Mouse (Mus musculus) CH12.LX (cell line): Measurements from ENCODE around the gene Lrrc49. TPM values are rescaled to one million over a fixed set of nuclear protein-coding genes. Genes with fewer than 3 reads are reported as not detected.

ENCODE experiments used
- DNase-seq: peaks from one replicate; pipeline ENCODE4 v3.0.0-alpha.2; 2013; ENCODE audit errors: extremely low read depth
- H3K27ac ChIP-seq: 2 replicates; pipeline ENCODE4 v1.5.1; 2012; ENCODE audit warnings: low read depth, mild to moderate bottlenecking, control low read depth, moderate library complexity; ENCODE audit not compliant: insufficient read depth
- H3K27me3 ChIP-seq: replicated peaks from 2 replicates; pipeline ENCODE3; 2012; ENCODE audit warnings: inconsistent platforms
- H3K36me3 ChIP-seq, 2 experiments: replicated peaks in 1 of 2; 2 replicates each; pipeline versions ENCODE3 to v1.6.1; 2012; ENCODE audit warnings: inconsistent platforms in 1 of 2, low read length in 1 of 2, mild to moderate bottlenecking in 1 of 2, mixed read lengths in 1 of 2, moderate library complexity in 1 of 2; ENCODE audit not compliant: control insufficient read depth in 1 of 2, insufficient read depth in 1 of 2
- H3K4me1 ChIP-seq, 2 experiments: 2 replicates each; pipeline ENCODE4 v1.6.1; 2012; ENCODE audit warnings: inconsistent platforms in 1 of 2, moderate library complexity in 1 of 2; ENCODE audit not compliant: insufficient read depth in 2 of 2, control insufficient read depth in 1 of 2
- H3K4me2 ChIP-seq: 2 replicates; pipeline ENCODE4 v1.6.1; 2012; ENCODE audit warnings: low read depth, mild to moderate bottlenecking, control low read depth; ENCODE audit not compliant: poor library complexity, insufficient read depth, severe bottlenecking
- H3K4me3 ChIP-seq, 3 experiments: fragments of 150-350 bp in 1 of 3; sonication (generic) in 1 of 3; replicated peaks in 1 of 3; 2 replicates each; pipeline versions ENCODE3 to v1.5.1; 2011 to 2012; ENCODE audit warnings: low read depth in 2 of 3, low read length in 2 of 3, mild to moderate bottlenecking in 2 of 3, moderate library complexity in 2 of 3, control low read depth in 1 of 3, improper control_type of control experiment in 1 of 3, inconsistent platforms in 1 of 3, mixed read lengths in 1 of 3; ENCODE audit not compliant: poor library complexity in 1 of 3
- H3K79me2 ChIP-seq: replicated peaks from 2 replicates; pipeline ENCODE4 v1.6.1; 2012; ENCODE audit warnings: mild to moderate bottlenecking, moderate library complexity; ENCODE audit not compliant: control insufficient read depth, poor library complexity, insufficient read depth, severe bottlenecking; ENCODE audit errors: extremely low read depth
- H3K9ac ChIP-seq: 2 replicates; pipeline ENCODE4 v1.6.1; 2012; ENCODE audit warnings: low read depth, mild to moderate bottlenecking, control low read depth, moderate library complexity; ENCODE audit not compliant: insufficient read depth
- H3K9me3 ChIP-seq: replicated peaks from 2 replicates; pipeline ENCODE3; 2012; ENCODE audit warnings: low read length, inconsistent platforms, mixed read lengths
- BHLHE40 ChIP-seq: IDR thresholded peaks from 2 replicates; pipeline ENCODE4 v1.6.1; 2011; ENCODE audit warnings: mild to moderate bottlenecking, low read depth, low read length, improper control_type of control experiment
- E2F4 ChIP-seq: IDR thresholded peaks from 2 replicates; pipeline ENCODE4 v1.6.1; 2011; ENCODE audit warnings: low read depth, low read length, improper control_type of control experiment; ENCODE audit not compliant: insufficient replicate concordance
- EP300 ChIP-seq: IDR thresholded peaks from 2 replicates; pipeline ENCODE4 v1.6.1; 2011; ENCODE audit warnings: low read length, improper control_type of control experiment
- HCFC1 ChIP-seq: IDR thresholded peaks from 2 replicates; pipeline ENCODE4 v1.6.1; 2012; ENCODE audit warnings: low read depth, mild to moderate bottlenecking, inconsistent platforms, low read length, improper control_type of control experiment
- JUND ChIP-seq: conservative IDR thresholded peaks from 2 replicates; pipeline ENCODE4 v1.6.1; 2011; ENCODE audit warnings: low read depth, low read length, improper control_type of control experiment
- MAX ChIP-seq: IDR thresholded peaks from 2 replicates; pipeline ENCODE4 v1.6.1; 2011; ENCODE audit warnings: low read length, improper control_type of control experiment
- MAZ ChIP-seq: IDR thresholded peaks from 2 replicates; pipeline ENCODE4 v1.6.1; 2012; ENCODE audit warnings: low read depth, mild to moderate bottlenecking, inconsistent platforms, low read length, improper control_type of control experiment, moderate library complexity
- MXI1 ChIP-seq: IDR thresholded peaks from 2 replicates; pipeline ENCODE4 v1.6.1; 2011; ENCODE audit warnings: mild to moderate bottlenecking, low read depth, low read length, improper control_type of control experiment
- PAX5 ChIP-seq: IDR thresholded peaks from 2 replicates; pipeline ENCODE4 v1.6.1; 2012; ENCODE audit warnings: low read length, inconsistent platforms, mixed read lengths
- RAD21 ChIP-seq: IDR thresholded peaks from 2 replicates; pipeline ENCODE4 v1.6.1; 2011; ENCODE audit warnings: low read depth, mild to moderate bottlenecking, low read length, improper control_type of control experiment, moderate library complexity
- SIN3A ChIP-seq: IDR thresholded peaks from 2 replicates; pipeline ENCODE4 v1.6.1; 2012; ENCODE audit warnings: low read length, improper control_type of control experiment, inconsistent platforms
- TBP ChIP-seq: conservative IDR thresholded peaks from 2 replicates; pipeline ENCODE4 v1.6.1; 2011; ENCODE audit warnings: low read depth, low read length, improper control_type of control experiment
- UBTF ChIP-seq: IDR thresholded peaks from 2 replicates; pipeline ENCODE4 v1.6.1; 2012; ENCODE audit warnings: low read depth, mild to moderate bottlenecking, inconsistent platforms, low read length, improper control_type of control experiment, moderate library complexity
- ZMIZ1 ChIP-seq: IDR thresholded peaks from 2 replicates; pipeline ENCODE4 v1.6.1; 2012; ENCODE audit warnings: low read depth, mild to moderate bottlenecking, inconsistent platforms, low read length, improper control_type of control experiment
- dilution Hi-C: fragments of 300-500 bp; cut with MboI; formaldehyde crosslinking; loops from 2 replicates; pipeline ENCODE4 v1.14.3; 2020; ENCODE audit warnings: low sequenced_read_pairs; ENCODE audit not compliant: extremely low pct_unique_long_range_greater_than_20kb, extremely low pct_ligation_motif_present
- in situ Hi-C: fragments of 300-500 bp; cut with MboI; formaldehyde crosslinking; loops from 3 replicates; pipeline ENCODE4 v1.14.3; 2019; ENCODE audit warnings: low sequenced_read_pairs, low pct_ligation_motif_present, low pct_unique_long_range_greater_than_20kb, mixed read lengths
- polyA plus RNA-seq: library from polyadenylated mRNA; unstranded; fragments of >175 nt; gene quantifications from 2 replicates; pipeline ENCODE4 v1.2.1, GENCODE M21; 2012; ENCODE audit warnings: low read depth; ENCODE audit not compliant: insufficient read length
- total RNA-seq, 2 experiments: library from RNA; depleted of rRNA; stranded (reverse); fragments of 300-350 nt in 1 of 2; fragments of >200 nt in 1 of 2; gene quantifications; 2 replicates each; pipeline ENCODE4 v1.2.3; 2012 to 2014

Gene Lrrc49
- total and polyA plus RNA-seq, 3 experiments = 3.1 to 6.6 (median 6.2) TPM

DNA sequence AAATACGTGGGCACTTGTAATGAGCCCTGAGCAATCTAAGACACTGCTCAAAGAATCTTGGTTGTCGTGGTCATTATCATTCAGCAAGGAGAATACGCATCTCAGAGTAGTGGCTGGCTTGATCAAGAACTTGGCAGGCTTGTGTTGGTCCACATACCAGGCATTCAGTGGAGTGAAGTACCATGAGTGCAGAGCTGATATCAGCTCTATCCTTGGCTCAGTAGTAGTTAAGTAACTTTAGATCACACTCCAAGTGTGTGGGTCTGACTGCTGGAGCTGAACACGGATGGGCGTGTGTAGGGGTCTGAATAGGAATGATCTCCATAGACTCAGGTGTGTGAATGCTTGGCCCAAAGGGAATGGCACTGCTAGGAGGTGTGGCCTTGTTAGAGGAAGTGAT is 102.8 kb downstream of the Lrrc49 start:
- H3K27ac ChIP-seq = no peak overlapping the region
- no peaks in the 10 kb centered on the region for H3K27me3 ChIP-seq
- peaks cover 0 to 16% of the 10 kb centered on the region in 2 experiments for H3K36me3 ChIP-seq
- H3K4me3 ChIP-seq = no peak overlapping the region
- no peaks in the 10 kb centered on the region for H3K4me1 ChIP-seq
- H3K4me2 ChIP-seq = no peak overlapping the region
- dilution Hi-C loops (no loop called here), in situ Hi-C loops (no loop called here)
- DNase-seq = no peak
- TF ChIP-seq MAZ (no peak), EP300 (no peak), ZMIZ1 (no peak)
- no peaks in the 10 kb centered on the region for H3K79me2 ChIP-seq
- peaks cover 4% of the 10 kb centered on the region for H3K9me3 ChIP-seq
- H3K9ac ChIP-seq = no peak overlapping the region

DNA sequence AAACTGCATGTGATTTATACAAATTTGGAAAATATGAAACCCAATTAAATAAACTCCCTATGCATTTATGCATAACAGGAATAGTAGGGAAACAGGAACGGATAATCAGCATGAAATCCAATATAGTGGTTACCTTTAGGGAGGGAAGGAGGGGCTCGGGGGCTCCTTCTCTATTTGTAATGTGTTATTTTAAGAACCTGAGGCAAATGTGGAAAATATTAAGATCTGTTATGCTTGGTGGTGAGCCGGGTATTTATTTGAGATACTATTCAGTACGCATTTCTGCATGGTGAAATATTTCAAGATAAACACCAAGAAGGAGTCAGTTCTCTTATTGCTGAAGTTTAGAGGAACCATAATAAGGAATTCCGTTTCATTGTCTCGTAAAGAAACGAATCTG is 105.4 kb downstream of the Lrrc49 start:
- H3K4me2 ChIP-seq = no peak overlapping the region
- no peaks in the 10 kb centered on the region for H3K79me2 ChIP-seq
- dilution Hi-C loops = no loop called here
- in situ Hi-C loops = no loop called here
- no peak overlapping the region for H3K4me3 ChIP-seq
- peaks cover 4% of the 10 kb centered on the region for H3K9me3 ChIP-seq
- H3K4me1 ChIP-seq = no peaks in the 10 kb centered on the region
- H3K9ac ChIP-seq = no peak overlapping the region
- no peak overlapping the region for H3K27ac ChIP-seq
- peaks cover 0 to 10% of the 10 kb centered on the region in 2 experiments for H3K36me3 ChIP-seq
- TF ChIP-seq PAX5 = no peak
- no peak for TF ChIP-seq RAD21
- TF ChIP-seq TBP = no peak
- DNase-seq = no peak
- no peaks in the 10 kb centered on the region for H3K27me3 ChIP-seq

DNA sequence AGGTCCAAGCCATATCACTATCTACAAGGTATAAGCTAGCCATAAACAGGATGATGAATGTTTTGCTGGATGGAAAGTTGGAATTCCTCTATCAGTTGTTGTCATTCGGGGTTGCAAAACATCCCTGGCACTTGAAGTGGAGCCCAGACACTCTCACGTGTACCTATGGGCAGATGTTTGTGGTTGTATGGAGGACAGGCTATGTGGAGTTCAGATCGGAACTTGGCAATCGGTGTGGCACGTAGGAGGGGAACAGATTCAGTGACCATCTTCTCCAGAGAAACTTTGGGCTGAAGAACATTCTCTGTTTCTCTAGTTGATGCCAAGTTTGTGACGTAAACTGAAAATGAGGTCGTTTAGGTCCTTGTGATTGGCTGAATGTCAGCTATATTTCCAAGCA is 114.9 kb downstream of the Lrrc49 start:
- no peak overlapping the region for H3K4me3 ChIP-seq
- no peaks in the 10 kb centered on the region for H3K9me3 ChIP-seq
- H3K36me3 ChIP-seq = no peaks in the 10 kb centered on the region
- no peaks in the 10 kb centered on the region for H3K4me1 ChIP-seq
- H3K27me3 ChIP-seq = no peaks in the 10 kb centered on the region
- H3K79me2 ChIP-seq = no peaks in the 10 kb centered on the region
- H3K4me2 ChIP-seq = no peak overlapping the region
- no peak overlapping the region for H3K27ac ChIP-seq
- DNase-seq = no peak
- TF ChIP-seq MAX (no peak), E2F4 (no peak), HCFC1 (no peak), JUND (no peak), SIN3A (no peak), UBTF (no peak), MXI1 (no peak), BHLHE40 (no peak)
- dilution Hi-C loops = no loop called here
- in situ Hi-C loops = no loop called here
- H3K9ac ChIP-seq = no peak overlapping the region
